Mouse (Mus musculus): ENCODE results near the gene Rspry1.
A peak's percentile ranks its signal among the peaks of the same experiment; 100 is the strongest.

DNA sequence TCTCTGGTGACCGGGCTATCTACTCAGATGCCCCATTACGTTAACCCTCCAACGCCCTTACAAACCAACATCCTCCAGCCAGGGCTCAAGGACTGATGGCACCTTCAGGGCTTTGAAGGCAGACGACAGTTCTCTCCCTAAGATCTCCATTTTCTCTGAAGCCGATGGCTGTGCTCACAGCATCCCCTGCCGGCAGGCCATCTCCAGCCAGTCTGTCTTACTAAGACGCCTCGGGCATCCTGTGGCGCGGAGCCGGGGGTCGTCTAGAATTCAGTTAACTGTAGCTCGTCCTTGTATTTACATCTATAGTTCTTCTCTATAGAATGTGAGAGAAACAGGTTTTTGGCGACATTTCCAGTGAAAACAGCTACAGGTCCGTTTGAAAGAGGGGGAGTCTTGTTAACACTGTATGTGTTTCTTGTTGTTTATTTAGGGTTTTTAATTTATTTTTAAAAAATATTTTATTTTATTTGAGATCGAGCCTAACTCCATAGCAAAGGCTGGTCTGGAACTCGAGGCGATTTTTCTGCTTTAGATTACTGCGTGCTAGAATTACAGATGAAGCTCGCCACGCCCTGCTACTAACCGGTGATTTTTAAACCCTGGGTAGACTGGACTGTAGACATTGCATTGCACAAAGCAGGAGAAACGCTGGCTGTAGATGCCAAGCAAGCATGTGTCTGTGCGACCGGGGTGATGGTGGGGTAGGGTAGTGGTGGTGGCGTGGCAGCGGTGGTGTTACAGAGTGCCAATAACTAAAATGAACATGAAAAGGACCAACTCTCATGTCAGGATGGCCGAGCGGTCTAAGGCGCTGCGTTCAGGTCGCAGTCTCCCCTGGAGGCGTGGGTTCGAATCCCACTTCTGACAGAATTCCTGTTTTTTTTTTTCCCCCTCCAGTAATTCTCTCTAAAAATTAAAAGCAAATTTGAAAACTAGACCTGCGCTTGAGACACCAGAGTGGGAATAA, 101.4 kb downstream of the Rspry1 start:
- peak; percentile 91 for TF ChIP-seq CTCF (conservative IDR thresholded peaks at IDR 0.05; ENCODE audit: insufficient read depth, insufficient read length, low read depth, low read length)
- no peak for TF ChIP-seq POLR2A (IDR thresholded peaks at IDR 0.05; ENCODE audit: low read depth, low read length)
